Mouse (Mus musculus): Measurements from ENCODE around the gene Gna15. TPM values are rescaled to one million over a fixed set of nuclear protein-coding genes. Genes with fewer than 3 reads are reported as not detected.

Gene Gna15
- polyA plus RNA-seq, 1 experiment: not detected

- TF ChIP-seq MYOG (IDR thresholded peaks at IDR 0.05; ENCODE audit: control insufficient read depth in 1 of 3, insufficient read depth in 1 of 3, insufficient read length in 2 of 3, low read depth in 2 of 3) (no peak), MAX (IDR thresholded peaks at IDR 0.05; ENCODE audit: low read depth) (no peak), TCF3 (IDR thresholded peaks at IDR 0.05; ENCODE audit: insufficient read length, low read depth) (no peak), REST (IDR thresholded peaks at IDR 0.05; ENCODE audit: insufficient read depth, insufficient read length) (no peak), POLR2AphosphoS2 (IDR thresholded peaks at IDR 0.05; ENCODE audit: insufficient read length, low read depth) (no peak), USF1 (IDR thresholded peaks at IDR 0.05; ENCODE audit: low read depth) (no peak), POLR2A (IDR thresholded peaks at IDR 0.05; ENCODE audit: insufficient read length, low read depth) (no peak)
- no peak overlapping the region for H3ac ChIP-seq (ENCODE audit: control insufficient read depth, insufficient read length)
- H3K27me3 ChIP-seq (ENCODE audit: control insufficient read depth, insufficient read depth, insufficient read length): peaks cover 38% of the 10 kb centered on the region
These were observed 58.8 kb downstream of the Gna15 start for GRCm38 (mm10) chr10:81465265-81465645.

GRCm38 (mm10) chr10:81464405-81465264 lies 59.4 kb downstream of the Gna15 start:
- H3K79me2 ChIP-seq (ENCODE audit: control insufficient read depth, insufficient read depth): no peaks in the 10 kb centered on the region
- no peaks in the 10 kb centered on the region for H3K36me3 ChIP-seq (ENCODE audit: control insufficient read depth, insufficient read depth)
- no peak overlapping the region for H3ac ChIP-seq (ENCODE audit: control insufficient read depth, insufficient read length)
- peaks cover 32% of the 10 kb centered on the region for H3K27me3 ChIP-seq (ENCODE audit: control insufficient read depth, insufficient read depth, insufficient read length)
- peak overlapping the region; percentile 7 for H3K4me3 ChIP-seq
- no peak for TF ChIP-seq TCF12 (IDR thresholded peaks at IDR 0.05; ENCODE audit: insufficient read depth, poor library complexity, severe bottlenecking)
- TF ChIP-seq POLR2A (IDR thresholded peaks at IDR 0.05; ENCODE audit: insufficient read length, low read depth): peak; percentile 51
- no peak for TF ChIP-seq TCF3 (IDR thresholded peaks at IDR 0.05; ENCODE audit: insufficient read length, low read depth)
- peak; percentile 30 for TF ChIP-seq SRF (IDR thresholded peaks at IDR 0.05; ENCODE audit: control insufficient read depth, insufficient read length, low read depth)
- TF ChIP-seq POLR2AphosphoS2 (IDR thresholded peaks at IDR 0.05; ENCODE audit: insufficient read length, low read depth): no peak
- peak overlapping the region; percentile 58 for H3K4me2 ChIP-seq (ENCODE audit: low read depth)

More at GRCm38 (mm10) chr10:81465265-81465645, 58.8 kb downstream of the Gna15 start:
- H3K4me2 ChIP-seq (ENCODE audit: low read depth): peak overlapping the region; percentile 58
- H3K4me3 ChIP-seq: no peak overlapping the region
- H3K36me3 ChIP-seq (ENCODE audit: control insufficient read depth, insufficient read depth): no peaks in the 10 kb centered on the region
- H3K79me2 ChIP-seq (ENCODE audit: control insufficient read depth, insufficient read depth): no peaks in the 10 kb centered on the region

GRCm38 (mm10) chr10:81463531-81463930 lies 60.5 kb downstream of the Gna15 start:
- TF ChIP-seq E2F4 (IDR thresholded peaks at IDR 0.05; ENCODE audit: insufficient read depth) (no peak), MYOD1 (IDR thresholded peaks at IDR 0.05; ENCODE audit: control insufficient read depth in 1 of 3, insufficient read length in 2 of 3, low read depth in 2 of 3) (no peak), MAX (IDR thresholded peaks at IDR 0.05; ENCODE audit: low read depth) (no peak), POLR2A (IDR thresholded peaks at IDR 0.05; ENCODE audit: insufficient read length, low read depth) (no peak), CEBPB (IDR thresholded peaks at IDR 0.05; ENCODE audit: insufficient read depth, poor library complexity, severe bottlenecking) (no peak), REST (IDR thresholded peaks at IDR 0.05; ENCODE audit: insufficient read depth, insufficient read length) (no peak), USF1 (IDR thresholded peaks at IDR 0.05; ENCODE audit: low read depth) (no peak), TCF12 (IDR thresholded peaks at IDR 0.05; ENCODE audit: insufficient read depth, poor library complexity, severe bottlenecking) (no peak), SRF (IDR thresholded peaks at IDR 0.05; ENCODE audit: control insufficient read depth, insufficient read length, low read depth) (no peak), TCF3 (IDR thresholded peaks at IDR 0.05; ENCODE audit: insufficient read length, low read depth) (no peak), POLR2AphosphoS2 (IDR thresholded peaks at IDR 0.05; ENCODE audit: insufficient read length, low read depth) (no peak), MYOG (IDR thresholded peaks at IDR 0.05; ENCODE audit: control insufficient read depth in 1 of 3, insufficient read depth in 1 of 3, insufficient read length in 2 of 3, low read depth in 2 of 3) (no peak)
- no peaks in the 10 kb centered on the region for H3K79me2 ChIP-seq (ENCODE audit: control insufficient read depth, insufficient read depth)
- H3K36me3 ChIP-seq (ENCODE audit: control insufficient read depth, insufficient read depth): no peaks in the 10 kb centered on the region
- H3K4me2 ChIP-seq (ENCODE audit: low read depth): peak overlapping the region; percentile 58
- H3K4me3 ChIP-seq: no peak overlapping the region
- H3ac ChIP-seq (ENCODE audit: control insufficient read depth, insufficient read length): no peak overlapping the region
- H3K27me3 ChIP-seq (ENCODE audit: control insufficient read depth, insufficient read depth, insufficient read length): peaks cover 21% of the 10 kb centered on the region

GRCm38 (mm10) chr10:81462917-81463316 lies 61.1 kb downstream of the Gna15 start:
- no peak overlapping the region for H3ac ChIP-seq (ENCODE audit: control insufficient read depth, insufficient read length)
- H3K27me3 ChIP-seq (ENCODE audit: control insufficient read depth, insufficient read depth, insufficient read length): peaks cover 15% of the 10 kb centered on the region
- H3K36me3 ChIP-seq (ENCODE audit: control insufficient read depth, insufficient read depth): no peaks in the 10 kb centered on the region
- H3K4me3 ChIP-seq: no peak overlapping the region
- no peaks in the 10 kb centered on the region for H3K79me2 ChIP-seq (ENCODE audit: control insufficient read depth, insufficient read depth)
- H3K4me2 ChIP-seq (ENCODE audit: low read depth): no peak overlapping the region
- TF ChIP-seq POLR2AphosphoS2 (IDR thresholded peaks at IDR 0.05; ENCODE audit: insufficient read length, low read depth): no peak

- TF ChIP-seq E2F4 (IDR thresholded peaks at IDR 0.05; ENCODE audit: insufficient read depth) (no peak), MYOD1 (IDR thresholded peaks at IDR 0.05; ENCODE audit: control insufficient read depth in 1 of 3, insufficient read length in 2 of 3, low read depth in 2 of 3) (no peak), MYOG (IDR thresholded peaks at IDR 0.05; ENCODE audit: control insufficient read depth in 1 of 3, insufficient read depth in 1 of 3, insufficient read length in 2 of 3, low read depth in 2 of 3) (no peak), TCF3 (IDR thresholded peaks at IDR 0.05; ENCODE audit: insufficient read length, low read depth) (no peak), USF1 (IDR thresholded peaks at IDR 0.05; ENCODE audit: low read depth) (no peak), REST (IDR thresholded peaks at IDR 0.05; ENCODE audit: insufficient read depth, insufficient read length) (no peak), TCF12 (IDR thresholded peaks at IDR 0.05; ENCODE audit: insufficient read depth, poor library complexity, severe bottlenecking) (no peak), POLR2AphosphoS2 (IDR thresholded peaks at IDR 0.05; ENCODE audit: insufficient read length, low read depth) (no peak), SRF (IDR thresholded peaks at IDR 0.05; ENCODE audit: control insufficient read depth, insufficient read length, low read depth) (no peak), POLR2A (IDR thresholded peaks at IDR 0.05; ENCODE audit: insufficient read length, low read depth) (no peak), CEBPB (IDR thresholded peaks at IDR 0.05; ENCODE audit: insufficient read depth, poor library complexity, severe bottlenecking) (no peak), MAX (IDR thresholded peaks at IDR 0.05; ENCODE audit: low read depth) (no peak)
- Histone ChIP-seq H3ac (ENCODE audit: control insufficient read depth, insufficient read length) (no peak overlapping the region), H3K4me2 (ENCODE audit: low read depth) (no peak overlapping the region), H3K79me2 (ENCODE audit: control insufficient read depth, insufficient read depth) (no peaks in the 10 kb centered on the region), H3K36me3 (ENCODE audit: control insufficient read depth, insufficient read depth) (no peaks in the 10 kb centered on the region), H3K4me3 (no peak overlapping the region), H3K27me3 (ENCODE audit: control insufficient read depth, insufficient read depth, insufficient read length) (peaks cover 11% of the 10 kb centered on the region)
These were observed 61.6 kb downstream of the Gna15 start for GRCm38 (mm10) chr10:81462415-81462804.

Measured in myocyte (in vitro differentiated cells).